Mouse (Mus musculus): ENCODE measurements at regions not wholly inside any gene's neighbourhood (a gene's known extent, or its start where the extent isn't known, plus 50 kb on each side); places are given as distances from the start of the nearest gene placed in this dataset.

DNA sequence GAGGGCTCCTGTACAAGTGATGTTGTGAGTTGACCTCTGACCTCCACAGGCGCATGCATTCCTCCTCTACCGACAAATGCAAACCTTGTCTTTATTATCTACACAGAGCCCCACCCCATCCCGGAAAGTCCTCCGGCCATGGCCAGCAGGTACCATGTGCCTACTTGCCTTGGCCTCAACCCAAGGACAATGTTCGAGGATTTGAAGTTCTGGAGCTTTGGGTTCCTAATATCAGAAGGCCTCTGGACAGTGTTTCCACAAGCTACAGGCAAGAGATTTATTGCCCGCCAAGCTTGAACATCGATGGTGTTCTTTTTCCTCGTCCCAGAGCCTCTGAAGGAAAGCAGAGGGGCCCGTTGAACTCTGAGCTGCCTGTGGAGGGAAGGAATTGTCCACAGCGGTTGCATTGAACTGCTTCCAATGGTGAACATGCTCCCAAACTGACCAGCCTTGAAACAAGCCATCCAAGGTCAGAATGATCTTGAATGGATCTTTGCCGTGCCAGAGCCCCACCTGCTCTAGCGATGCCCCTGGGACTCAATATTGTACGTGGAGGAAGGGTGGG, 335.9 kb upstream of the Zmiz1 start:
- DNase-seq (ENCODE audit: low spot score in 2 of 2) = no peak

DNA sequence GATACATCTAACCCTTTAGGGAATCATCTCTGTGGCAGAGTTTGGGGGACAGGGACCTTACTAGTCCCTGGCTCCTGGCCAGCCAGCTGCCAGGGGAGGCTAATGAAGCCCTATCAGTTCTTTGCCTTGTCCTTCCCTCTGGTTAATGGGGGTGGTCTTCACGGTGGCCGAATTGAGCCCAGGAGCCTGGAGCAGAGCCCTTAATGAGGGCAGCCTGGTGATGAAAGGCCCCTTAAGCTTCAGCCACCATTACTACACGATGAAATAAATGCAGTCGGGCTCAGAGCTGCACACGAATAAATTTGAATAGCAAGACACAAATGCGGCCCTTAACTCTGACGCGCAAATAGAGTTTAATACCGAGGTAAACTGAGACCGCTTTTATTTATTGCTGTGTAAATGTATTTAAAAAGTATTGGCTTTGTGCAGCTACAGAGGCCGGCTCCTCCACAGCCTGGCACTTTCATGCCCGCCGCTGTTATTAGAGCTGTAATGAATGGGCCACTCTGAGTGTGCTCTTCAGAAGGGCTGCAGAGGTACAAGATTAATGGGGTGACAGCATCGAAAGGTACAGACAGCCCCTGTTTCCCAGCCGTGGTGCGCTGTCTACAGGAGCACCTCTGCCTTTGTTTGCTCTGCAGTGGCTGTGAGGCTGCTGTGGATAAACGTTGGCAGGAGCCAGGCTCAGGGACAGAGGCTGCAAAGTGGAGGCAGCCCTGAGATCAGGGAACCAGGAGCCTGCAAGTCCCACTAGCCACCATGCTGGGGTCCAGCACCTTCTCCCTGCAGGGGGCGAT, 335.2 kb upstream of the Zmiz1 start:
- DNase-seq (ENCODE audit: low spot score in 2 of 2) = peak in 1 of 2 experiments; percentile 11

DNA sequence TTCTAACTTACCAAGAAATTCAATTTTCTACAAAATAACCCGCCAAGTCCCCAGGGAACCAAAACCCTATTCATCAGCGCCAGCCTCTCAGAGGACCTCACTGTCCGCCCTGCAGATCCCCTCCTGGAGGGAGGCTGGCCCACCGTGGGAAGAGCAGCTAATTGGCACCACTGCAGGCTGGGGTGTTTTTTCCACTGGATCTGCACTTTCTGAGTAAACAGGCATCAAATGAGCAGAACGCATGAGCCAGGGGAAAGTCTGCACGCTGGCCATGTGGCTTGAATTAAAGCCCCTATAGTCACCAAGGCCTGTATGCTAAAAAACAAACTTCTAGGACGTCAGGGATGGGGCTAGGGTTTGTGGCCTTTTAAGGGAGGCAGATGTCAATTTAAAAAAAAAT, 332.4 kb upstream of the Zmiz1 start:
- DNase-seq (ENCODE audit: low spot score in 2 of 2) = no peak

DNA sequence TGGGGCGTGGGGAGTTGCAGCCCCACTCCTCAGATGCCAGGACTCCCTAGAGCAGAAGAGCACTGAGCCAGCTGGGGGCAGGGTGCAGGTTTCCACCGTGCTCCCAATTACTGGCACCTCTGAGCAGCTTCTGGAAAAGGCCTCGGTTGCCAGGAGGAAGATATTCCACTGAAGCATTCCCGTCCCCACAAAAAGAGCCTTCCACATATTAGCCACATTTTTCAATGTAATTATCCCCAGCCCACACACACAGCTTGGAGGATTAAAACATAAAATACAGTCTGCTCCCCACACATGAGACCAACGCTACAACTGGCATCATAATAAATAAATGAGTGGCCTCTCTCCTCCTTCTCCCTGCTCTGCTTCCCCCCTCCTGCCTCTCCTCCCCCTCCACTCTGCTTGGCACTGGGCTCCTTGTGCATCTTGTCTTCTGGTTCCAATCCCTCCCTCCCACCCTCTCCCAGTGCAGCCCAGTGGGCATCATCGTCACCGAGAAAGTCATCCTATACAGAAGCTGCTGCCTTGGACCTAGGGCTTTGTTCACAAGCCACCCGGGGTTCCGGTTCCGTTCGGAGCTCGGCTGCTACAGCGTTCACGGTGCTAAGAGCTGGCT, 331.3 kb upstream of the Zmiz1 start:
- DNase-seq (ENCODE audit: low spot score in 2 of 2) = no peak

DNA sequence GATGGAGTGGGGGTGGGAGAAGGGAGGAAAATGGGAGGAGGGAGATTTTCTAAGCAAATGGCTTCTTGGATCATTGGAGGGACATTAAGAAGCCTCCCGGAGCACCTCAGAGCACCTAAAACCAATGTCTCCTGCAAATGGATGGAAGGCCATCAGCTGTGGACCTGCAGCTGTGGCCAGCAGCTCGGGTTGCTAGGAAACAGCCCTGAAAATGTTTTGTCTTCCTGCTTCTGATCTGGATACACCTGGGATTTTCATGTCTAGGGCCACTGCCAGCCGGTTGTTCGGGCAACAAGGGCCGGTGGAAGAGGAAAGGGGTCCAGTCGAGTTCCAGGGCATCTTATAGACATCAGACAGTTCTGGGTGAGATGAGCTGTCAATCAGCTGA, 330.8 kb upstream of the Zmiz1 start:
- no peak for DNase-seq (ENCODE audit: low spot score in 2 of 2)

DNA sequence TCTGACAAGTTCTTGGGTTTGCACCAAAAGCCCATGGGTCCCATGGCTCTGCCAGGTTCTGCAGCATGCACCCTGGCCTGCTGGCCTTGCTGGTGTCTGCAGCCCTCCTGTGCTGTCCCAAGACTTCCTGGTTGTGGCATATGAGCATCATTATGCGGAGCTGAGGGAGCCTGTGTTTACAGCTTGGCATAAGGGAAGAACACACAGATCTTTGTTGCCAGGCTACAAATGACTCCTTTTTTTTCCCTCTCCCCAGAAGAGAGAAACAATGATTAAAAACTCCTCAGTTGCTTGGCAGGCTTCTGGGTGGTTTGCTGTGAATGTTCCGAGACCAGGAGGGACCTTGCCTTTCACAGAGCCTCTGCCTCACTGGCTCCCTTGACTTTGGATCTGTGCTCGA, 323.6 kb upstream of the Zmiz1 start:
- DNase-seq (ENCODE audit: low spot score in 2 of 2) = no peak

DNA sequence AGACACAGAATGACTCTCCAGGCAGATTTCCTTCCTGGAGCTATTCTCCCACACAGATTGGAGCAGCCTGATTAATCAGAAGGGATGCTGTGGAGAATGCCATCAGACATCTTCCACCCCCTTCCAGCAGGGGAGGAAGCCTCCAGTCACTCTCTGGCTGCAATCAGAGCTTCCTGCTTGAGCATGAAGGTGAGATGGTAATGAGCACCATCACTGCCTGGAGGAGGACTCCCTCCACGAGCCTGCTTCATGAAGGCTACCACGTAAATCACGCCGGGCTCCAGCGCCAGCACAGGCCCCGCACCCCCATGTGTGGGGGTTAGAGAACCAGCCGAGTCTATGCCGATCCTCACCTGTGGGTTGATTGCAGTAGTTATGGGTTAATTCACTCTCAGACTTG, 321.7 kb upstream of the Zmiz1 start:
- no peak for DNase-seq (ENCODE audit: low spot score in 2 of 2)

DNA sequence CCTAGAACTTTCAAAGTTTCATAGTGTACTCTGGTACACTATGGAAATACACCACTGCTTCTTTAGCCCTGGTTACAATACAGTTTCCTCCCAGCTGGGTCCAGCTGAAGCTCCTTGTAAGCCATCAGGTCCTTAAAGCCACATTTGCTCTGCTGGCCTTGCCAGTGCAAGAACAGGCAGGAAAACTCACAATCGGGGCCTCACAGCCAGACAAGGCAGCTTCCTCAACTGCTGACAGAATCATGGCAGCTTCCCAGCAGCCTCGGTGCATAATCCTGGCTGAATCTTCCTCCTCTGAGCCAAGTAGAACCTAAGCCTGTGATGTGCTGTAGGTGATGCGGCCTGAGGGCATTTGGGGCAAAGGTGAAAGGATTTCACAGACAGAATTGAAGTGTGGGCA, 320.5 kb upstream of the Zmiz1 start:
- DNase-seq (ENCODE audit: low spot score in 2 of 2) = no peak

DNA sequence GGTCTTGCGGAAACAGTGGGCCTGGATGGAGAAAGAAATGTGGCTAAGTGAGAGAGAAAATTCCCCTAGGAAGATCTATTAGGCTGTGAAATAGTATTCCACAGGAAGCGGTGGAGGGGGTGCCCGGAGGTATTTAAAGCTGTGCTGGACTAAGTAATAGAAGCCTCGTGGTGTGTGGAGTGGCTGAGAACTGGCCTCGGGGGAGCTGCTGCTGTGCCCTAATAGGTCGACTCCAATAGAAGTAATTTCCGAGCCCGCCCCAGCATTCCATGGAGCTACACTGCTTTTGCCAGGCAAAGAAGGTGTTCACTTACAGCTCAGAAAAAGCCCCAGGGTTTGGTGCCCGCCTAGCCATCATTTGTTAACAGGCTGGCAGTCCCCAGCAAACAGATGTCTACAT, 317.1 kb upstream of the Zmiz1 start:
- no peak for DNase-seq (ENCODE audit: low spot score in 2 of 2)

DNA sequence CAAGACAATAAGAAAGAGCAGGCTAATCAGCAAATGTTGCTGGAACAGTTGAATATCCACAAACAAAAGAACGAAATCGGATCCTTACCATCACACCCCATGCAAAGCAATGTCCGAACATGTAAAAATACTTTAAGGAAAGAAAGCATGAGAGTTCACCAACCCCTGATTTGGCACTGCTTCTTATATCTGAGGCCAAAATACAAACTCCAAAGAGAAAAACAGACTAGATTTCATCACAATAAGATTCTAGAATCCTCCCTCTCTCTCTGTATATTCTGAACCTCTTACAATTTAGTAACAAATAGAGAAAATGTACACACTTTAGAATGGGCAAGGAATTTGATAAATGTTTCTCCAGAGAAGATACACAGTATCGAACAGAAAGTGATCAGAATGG, 315.9 kb upstream of the Zmiz1 start:
- no peak for DNase-seq (ENCODE audit: low spot score in 2 of 2)

DNA sequence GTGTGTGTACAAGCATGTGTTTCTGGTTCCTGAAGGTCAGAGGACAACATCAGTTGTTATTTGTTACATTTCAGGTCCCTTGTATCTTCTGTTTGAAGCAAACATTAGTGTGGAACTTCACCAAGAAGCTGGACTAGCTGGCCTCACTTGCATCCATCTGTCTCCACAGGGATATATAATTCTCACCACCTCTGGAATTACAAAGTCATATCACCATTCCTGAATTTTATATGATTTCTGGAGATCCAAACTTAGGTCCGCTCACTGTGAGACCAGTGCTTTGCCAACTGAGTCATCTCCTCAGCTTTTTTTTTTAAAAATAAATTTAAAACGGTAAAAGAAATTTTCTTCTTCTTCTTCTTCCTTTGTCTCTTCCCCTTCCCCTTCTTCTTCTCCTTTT, 311.3 kb upstream of the Zmiz1 start:
- no peak for DNase-seq (ENCODE audit: low spot score in 2 of 2)

DNA sequence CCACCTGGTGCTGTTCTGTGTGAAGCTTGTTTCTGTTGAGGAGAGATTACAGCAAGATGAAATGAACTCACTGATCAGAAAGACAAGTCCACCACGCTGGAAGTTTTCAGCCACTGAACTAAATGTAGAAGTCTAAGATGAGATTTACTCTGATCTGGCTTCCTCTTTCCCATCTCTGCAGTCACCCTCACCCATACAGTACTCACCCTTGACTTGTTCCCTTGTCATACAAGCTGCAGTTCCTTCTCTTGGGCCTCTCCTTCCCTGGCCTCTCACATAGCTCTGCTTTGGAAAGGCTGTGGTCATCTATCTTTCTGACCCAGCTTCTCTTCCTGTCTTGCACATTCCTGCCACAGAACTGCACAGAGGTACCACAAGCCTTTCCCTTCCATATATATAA, 308.0 kb upstream of the Zmiz1 start:
- no peak for DNase-seq (ENCODE audit: low spot score in 2 of 2)

DNA sequence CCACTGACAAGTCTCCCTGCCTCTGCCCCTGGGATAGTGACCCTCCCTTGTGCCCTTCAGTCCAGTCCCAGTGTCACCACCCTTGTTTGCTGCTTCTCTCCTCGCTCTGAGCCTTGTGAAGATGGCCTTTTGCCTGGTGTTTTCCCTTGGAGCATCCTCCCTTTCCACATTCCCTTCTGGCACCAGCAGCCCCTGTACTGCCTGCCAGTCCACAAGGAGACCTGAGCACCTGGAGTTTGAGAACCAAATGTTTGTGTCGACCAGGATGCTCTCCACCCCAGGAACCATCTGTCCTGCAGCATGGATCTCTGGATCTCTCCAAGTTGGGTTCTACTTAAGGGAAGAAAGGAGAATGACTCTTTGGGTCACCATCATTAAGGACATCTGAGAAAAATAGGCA, 307.5 kb upstream of the Zmiz1 start:
- DNase-seq (ENCODE audit: low spot score in 2 of 2) = no peak

DNA sequence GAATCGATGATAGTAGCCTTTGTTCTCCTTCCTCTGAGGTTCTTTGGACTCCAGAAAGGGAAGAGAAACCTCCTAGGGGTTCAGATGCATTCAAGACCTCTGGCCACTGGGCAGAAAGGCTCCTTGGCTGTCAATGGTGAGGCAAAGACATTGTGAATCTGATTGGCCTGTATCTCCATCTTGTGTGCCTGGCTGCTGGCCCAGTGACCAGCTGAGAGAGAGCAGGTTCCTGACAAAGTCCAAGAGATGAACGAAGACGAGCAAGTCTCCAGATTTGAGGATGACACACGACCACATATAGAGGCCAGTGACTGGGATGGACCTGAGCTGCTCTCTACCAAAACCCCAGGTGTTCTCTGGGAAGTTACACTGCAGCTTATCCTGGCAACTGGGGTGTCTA, 305.4 kb upstream of the Zmiz1 start:
- DNase-seq (ENCODE audit: low spot score in 2 of 2) = no peak

DNA sequence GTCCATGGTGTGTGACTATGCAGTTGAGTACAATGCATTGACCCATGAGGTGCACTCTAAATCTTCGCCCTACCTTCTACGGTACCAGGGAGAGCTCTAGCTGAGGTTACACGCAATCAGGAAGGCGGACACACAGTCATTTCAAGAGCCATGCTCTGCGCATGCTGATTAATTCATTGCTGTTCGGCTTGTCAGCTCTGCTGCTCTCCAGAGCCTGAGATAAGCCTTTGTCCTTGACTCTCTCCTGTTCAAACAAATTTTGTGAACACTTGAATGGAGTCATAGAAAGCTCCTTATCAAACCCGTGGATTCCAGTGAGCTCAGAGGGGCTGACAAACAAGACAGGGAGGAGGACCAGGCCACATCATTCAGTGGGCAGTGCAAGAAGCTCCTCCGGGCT, 304.8 kb upstream of the Zmiz1 start:
- no peak for DNase-seq (ENCODE audit: low spot score in 2 of 2)

DNA sequence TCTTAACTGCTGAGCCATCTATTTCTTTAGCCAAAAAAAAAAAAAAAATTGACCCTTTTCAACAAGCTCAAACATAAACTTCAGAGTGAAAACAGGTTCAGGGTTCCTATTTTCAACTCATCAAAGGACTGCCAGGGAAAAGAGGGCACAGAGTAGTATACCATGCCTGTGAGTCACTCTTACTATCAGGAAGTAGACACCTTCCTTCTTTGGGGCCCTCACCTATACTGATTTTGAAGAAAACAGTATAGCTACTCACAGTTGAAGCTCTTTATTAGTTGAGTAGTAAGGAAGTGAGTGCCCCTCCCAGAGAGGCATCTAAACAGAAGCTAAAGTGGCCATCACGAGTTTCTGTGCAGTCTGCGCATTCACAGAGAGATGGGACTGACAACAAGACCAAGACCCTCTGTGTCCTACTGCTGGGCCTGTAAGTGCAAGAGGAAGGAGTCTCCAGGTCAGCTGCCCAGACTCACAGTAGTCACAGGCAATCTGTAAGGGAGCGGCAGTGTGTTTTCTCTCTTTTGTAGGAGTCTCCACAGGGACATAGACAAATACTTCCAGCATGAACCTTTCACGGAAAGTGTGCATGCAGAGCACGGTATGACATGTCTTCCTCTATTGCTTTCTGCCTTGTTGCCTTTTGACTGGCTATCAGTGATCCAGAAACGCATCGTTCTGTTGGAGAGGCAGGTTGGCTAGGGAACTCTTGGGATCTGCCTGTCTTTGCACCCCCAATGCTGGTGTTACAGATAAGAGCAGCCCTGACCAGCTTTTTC, 303.8 kb upstream of the Zmiz1 start:
- DNase-seq (ENCODE audit: low spot score in 2 of 2) = no peak

DNA sequence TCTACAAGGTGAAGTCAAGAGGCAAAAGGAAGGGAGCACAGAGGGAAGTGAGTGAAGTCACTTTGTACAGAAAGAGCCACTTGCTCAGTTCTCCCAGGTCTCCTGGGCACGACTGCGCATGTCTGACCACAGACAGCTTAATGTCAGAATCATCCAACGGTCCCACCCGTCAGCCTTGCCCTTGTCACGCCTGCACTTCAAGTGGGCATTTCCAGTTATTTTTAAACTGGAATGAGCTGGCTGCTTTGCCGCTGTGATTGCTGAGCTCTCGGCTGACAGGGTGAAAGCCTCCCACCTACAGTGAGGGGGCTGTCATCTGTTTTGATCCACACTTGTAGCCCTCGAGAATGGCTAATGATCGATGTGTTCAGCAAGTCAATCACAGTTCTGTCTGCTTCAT, 302.8 kb upstream of the Zmiz1 start:
- no peak for DNase-seq (ENCODE audit: low spot score in 2 of 2)

DNA sequence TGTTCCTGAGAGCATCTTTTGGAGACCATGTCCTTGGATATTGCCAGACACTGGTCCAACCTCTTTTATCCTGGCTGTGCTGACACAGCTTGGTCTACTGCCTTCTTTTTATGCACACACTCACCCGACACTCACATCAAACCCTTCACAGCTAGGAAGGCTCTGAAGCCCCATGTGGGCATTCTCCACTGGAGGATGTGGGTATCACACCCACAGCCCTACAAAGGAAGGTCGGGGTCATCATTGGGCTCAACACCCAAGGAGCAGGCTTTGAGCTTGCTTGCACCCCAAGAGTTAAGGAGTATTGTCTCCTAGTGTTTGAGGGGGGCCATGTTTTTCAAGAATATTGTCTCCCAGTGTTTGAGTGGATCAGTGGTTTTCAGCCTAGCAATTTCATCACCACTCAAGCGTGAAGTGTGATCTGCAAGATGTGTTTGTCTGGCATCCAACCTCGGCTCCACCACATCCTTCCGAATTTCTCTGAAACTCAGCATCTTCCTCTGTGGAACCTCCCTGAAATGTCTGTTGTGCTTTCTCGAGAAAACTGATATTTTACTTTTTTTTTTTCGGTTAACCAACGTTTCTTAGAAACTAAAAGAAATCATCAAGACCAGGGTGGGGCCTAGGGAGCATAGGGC, 297.2 kb upstream of the Zmiz1 start:
- no peak for DNase-seq (ENCODE audit: low spot score in 2 of 2)

DNA sequence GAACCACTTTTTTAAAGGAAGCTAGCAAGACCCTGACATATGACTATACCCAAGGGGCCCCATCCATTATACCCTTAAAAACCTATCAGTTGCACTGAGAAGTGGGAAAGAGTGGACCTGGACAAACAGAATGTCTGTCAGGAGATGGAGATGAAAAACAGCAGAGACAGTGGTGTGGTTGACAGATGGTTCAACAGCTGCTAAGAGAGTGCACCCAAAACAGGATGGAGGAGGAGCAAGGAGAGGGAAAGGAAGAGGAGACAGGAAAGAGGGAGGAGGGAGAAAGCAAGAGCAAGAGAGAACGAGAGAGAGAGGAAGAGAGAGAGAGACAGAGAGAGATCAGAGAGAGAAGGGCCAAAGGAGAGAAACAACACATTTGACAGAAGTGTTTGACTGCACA, 292.8 kb upstream of the Zmiz1 start:
- no peak for DNase-seq (ENCODE audit: low spot score in 2 of 2)

DNA sequence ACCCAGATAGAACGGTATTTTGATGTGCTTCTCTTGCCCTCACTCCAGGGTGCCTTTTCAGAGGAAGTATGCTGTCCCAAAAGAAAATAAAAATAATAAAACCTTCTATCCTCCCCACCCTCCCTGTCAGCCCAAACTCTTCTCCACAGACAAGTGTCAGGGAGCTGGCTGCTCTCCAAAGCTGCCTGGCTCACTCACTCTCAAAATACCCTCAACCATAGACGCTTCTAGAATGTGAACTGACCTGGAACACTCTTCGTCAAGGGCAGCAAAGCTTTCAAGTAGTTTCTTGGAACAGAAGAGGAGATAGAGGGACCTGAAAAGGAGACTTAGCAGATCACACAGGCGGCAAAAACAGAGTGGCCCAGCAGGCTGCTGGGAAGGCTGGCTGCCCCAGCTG, 291.4 kb upstream of the Zmiz1 start:
- DNase-seq (ENCODE audit: low spot score in 2 of 2) = no peak

DNA sequence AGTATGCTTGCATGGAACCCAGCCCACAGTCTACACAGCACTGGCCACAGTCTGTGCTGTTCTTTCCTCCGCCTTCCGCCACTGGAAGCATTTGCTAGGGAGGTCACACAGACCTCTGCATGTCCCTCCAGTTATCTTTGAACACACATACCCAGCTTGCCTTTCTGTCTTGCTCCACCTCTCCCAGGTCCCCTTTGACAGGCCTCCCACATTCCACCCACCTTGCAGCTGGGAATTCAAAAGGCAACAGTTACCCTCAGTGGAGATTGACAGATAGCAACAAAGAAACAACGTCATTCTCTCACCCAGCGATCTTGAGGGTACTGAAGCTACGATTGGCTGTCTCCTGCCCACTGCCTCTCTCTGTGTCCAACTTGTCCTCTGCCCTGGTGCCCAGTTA, 290.7 kb upstream of the Zmiz1 start:
- no peak for DNase-seq (ENCODE audit: low spot score in 2 of 2)

DNA sequence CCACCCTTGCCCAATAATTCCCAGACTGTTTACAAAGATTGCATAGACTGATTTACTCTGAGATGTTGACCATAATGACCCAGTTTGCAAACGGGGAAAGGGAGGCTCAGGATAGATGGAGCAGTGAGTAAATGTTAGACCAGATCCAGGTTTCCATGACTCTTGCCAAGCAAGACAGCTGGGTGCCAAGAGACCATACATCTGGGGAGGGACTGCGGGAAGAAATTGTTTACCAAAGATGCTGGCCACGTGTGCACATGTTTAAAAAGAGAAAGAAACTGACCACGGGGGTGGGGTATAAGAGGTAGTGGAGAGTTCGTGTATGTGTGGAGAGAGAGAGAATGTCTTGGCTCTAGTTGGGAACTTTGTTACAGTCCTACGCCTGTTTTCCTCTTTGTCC, 285.7 kb upstream of the Zmiz1 start:
- DNase-seq (ENCODE audit: low spot score in 2 of 2) = no peak

Data from thymus, postnatal 10 days (tissue).